Mouse (Mus musculus) A20 (cell line): ENCODE results near the gene Ypel2.

Experiments used
- DNase-seq: peaks from one replicate; pipeline ENCODE4 v3.0.0-alpha.2; 2011; ENCODE audit warnings: low read depth, low spot score

The Ypel2 gene

DNA sequence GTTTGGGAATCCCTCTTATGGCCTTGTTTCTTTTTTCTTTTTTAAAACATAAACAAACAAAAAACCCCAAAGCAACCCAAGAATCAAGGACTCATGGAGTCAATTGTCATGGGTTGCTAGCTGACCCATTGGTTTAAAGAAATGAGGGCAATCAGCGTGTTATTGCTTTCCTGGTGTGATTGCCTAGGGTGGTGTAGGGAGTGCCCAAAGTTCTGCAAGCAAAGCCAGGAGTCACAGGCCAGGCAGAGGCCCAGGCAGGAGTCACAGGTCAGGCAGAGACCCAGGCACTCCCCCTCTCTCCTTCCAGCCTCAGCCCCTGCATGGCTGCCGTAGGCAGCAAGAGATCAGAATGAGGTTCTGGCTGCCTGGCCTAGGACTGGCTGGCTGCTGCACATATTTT lies 58.6 kb downstream of the Ypel2 start:
- DNase-seq, result no peak

DNA sequence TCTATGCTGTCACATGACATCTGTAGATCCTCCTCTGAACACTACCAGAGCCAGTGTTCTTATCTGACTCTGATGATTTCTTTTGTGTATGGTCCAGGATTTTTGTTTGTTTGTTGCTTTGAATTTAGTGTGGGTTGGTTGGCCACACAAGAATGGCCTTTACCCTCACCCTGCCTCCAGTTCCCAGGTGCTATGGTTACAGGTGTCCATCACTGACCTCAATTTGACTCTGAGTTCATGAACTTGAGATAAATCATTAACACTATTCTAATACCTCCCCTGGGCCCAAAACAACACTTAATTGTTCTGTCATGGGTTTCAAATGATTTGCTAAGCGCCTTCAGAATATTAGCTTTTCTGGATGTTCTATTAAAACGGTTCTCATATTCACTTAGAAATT lies 61.3 kb downstream of the Ypel2 start:
- DNase-seq, result no peak

DNA sequence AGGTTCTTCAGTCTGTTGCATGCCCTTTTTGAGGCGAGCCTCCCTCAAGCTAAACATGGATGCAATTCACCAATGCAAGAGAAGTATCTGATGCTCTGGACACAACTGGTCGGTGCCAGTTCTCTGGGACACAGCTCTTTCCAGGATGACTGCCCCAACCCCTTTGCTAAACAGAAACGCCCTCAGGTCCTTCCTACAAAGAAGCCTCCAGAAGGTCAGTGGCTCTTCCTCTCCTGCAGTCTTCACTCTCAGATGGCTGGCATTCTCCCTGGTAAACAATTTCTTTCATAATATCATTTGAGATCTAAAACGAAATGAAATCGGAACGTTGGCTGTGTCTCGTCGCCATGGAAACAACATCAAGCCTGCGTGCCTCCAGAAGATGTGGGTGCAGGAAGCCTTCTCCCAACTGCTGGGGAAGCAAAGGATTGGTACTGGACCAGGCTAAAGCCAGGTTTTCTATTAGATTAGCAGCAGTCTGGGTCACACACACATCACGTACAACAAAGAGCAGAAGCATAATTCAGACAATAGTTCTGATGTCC lies 62.8 kb downstream of the Ypel2 start:
- DNase-seq, result no peak

DNA sequence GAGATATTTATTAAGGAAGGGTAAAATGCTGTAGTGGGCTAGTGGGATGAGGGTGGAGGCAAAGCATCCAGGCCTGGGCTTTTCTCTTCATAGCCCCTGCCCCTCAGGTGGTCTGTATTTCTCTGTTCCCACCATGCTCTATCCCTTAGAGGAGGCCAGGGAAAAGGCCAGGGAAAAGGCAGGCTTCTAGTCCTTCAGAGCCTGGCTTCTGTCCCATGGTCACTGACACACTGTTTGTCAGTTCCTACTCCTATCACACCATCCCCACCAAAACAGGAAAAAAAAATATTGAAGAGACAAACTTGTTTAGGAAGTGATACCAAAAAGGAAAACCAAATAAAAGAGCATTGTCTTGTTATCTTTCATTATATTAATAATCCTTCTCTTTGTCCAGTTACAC lies 63.5 kb downstream of the Ypel2 start:
- DNase-seq, result no peak

DNA sequence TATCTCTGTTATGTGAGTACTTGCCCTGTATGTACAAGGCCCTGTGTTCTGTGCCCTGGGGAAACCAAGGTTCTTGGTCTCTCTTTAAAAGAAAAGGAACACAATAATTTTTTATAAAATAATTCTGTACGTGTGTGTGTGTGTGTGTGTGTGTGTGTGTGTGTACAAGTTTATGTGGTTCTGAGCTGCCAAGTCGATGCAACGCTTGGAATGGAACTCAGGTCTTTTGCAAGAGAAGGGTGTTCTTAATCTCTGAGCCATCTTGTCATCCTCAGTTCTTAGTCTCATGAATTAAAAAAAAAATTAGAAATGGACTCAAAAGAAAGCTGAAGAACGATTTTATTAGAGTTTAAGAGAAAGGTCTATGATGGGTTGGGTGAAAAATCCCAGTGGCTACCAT lies 64.0 kb downstream of the Ypel2 start:
- no peak for DNase-seq

DNA sequence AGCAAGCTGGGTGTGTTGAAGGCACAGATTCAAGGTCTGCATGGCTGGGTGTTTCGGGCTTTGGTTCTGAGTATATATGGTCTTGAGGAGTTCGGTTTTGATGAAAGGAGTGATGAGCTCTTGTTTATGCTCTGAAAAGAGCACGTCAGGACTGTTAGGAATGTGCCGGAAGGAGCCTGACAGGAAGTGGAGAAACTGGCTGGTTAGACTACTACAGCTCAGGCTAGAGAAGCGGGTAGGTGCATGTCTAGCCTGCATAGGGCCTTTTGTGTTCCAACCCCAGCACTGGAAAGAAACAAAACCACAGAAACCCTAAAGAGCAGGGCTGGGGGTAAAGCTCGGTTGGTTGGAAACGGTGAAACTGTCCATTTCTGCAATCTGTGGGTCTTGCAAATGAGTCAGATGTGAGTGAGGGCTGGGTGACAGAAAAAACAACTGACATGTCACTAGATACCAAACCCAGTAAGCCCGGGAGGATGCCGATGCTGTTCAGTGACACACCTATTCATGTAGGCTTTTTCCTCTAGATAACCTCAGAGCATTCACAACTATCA lies 68.3 kb downstream of the Ypel2 start:
- no peak for DNase-seq

DNA sequence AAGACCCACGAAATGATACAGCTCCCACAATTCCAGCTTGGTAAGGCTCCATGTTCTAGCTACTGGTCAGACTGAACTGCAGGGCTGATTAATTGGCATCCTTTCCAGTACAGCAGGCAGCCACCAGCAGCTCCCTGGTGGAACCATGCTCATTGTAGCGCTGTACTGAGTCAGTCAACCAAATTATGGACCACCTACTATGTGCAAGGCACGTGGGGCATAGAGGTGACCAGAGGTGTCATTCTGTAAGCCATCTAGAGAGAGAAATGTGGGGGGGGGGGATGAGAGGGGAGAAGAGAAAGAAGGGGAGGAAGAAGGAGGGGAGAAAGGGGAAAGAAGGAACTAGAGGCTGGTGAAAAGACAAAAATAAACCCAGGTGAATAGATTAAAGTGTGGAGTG lies 68.9 kb downstream of the Ypel2 start:
- no peak for DNase-seq

DNA sequence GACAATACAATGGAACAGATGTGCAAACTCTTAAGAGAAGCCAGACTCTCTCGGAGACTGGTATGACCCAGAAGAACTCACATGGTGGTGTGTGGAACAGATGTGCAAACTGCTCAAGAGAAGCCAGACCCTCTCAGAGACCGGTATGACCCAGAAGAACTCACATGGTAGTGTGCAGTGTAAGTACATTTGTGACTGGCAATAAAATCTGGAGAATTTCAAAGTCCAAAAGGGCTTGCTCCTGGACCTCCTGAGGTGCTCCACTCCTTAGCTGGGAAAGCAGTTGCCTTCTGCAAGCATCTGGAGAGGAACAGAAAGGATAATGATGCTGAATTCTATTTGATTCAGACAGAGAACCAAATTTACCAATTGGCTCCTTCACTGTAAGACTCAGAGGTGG lies 69.9 kb downstream of the Ypel2 start:
- DNase-seq, result no peak

DNA sequence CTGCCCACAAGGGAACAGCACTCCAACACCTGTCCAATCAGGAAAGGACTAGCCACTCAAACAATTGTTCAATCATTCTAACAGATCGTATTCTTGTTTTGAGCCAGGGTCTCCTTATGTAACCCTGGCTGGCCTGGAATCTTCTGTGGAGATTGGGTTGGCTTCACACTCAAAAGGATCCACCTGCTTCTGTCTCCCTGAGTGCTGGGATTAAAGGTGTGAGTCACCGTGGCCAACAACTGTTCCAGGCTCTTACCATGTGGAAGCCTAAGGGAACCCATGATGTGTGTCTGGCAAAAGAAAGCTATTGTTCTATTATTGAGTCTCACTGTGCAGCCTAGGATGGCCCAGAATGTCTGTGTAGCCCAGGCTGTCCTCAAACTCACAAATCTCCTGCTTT lies 71.5 kb downstream of the Ypel2 start:
- no peak for DNase-seq

DNA sequence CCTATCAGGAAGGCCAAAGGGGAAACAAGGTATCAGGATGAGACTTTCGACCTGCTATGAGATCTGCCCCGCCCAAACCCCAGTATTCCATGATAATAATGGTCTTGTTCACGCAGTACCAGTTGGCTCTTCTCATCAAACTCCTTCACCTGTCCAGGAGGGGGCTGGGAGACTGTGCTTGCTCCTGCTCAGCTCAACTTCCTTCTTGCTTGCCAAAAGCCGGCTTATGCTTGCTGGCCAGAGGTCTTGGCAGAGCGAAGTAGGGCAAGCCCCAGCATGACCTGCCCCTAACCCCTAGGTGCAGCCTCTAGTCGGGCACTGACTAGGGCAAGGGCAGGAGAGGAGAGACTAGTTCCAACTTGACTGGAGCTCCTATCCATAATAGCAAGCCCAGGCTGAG lies 72.2 kb downstream of the Ypel2 start:
- DNase-seq, result no peak

DNA sequence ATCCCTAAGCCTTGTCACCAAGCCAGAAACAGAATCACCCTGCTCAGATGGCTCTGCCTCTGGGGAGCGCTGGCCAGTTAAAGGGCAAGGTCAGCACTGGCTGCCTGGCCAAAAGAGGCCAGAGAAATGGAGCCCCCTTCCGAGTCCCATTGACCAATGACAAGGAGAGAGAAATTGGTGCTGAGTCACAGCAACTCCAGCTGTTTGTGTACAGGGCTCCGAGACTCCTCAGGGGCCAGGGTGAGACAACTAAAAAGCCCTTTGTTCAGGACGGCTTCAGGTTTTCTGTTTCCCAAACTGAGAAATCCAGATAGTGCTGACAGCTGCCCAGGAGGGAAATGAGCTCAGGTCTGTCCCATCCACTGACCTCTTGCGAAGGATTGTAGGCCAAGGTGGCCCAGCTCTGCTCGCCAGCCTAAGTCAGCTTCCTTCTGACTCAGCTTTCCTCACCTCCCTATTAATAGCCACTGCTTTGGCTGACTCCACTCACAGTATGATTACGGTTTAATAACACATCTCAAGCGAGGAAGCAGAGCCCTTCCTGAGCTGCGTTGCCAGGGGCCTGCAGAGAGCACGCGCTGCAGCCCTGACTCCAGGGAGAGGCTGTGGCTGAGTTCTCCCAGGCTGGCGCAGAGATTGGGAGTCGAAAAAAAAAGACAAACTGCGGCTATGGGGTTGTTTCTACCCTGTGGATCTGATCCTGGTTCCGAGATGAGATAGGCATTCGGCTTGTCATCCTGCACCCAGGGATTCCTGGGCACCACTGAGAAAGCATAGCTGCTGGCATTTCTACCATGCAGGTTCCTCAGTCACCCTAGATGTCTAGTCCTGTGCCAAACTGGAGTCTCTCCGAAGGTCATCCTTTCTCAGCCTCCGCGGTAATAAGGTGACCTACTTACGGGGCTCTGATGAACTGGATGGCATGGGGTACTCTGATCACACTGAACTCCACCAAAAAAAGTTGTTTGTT lies 73.1 kb downstream of the Ypel2 start:
- DNase-seq, result no peak

DNA sequence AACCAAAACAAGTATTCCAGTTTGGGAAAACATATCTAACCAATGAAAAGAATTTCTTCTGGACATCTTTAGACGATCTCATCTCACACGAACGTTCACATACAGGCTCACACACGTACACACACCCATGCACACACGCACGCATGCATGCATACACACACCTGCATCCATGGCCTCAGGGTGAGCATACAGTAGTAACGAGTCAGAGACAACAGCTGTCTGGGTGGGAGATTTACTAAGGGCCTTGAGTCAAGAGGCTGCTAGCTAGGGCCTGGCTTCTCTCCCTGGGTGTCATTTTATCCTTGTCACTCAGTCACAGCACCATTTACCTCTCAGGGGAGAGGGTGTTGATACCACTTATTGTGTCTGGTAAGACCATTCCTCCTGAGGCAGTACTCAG lies 74.0 kb downstream of the Ypel2 start:
- DNase-seq, result no peak

DNA sequence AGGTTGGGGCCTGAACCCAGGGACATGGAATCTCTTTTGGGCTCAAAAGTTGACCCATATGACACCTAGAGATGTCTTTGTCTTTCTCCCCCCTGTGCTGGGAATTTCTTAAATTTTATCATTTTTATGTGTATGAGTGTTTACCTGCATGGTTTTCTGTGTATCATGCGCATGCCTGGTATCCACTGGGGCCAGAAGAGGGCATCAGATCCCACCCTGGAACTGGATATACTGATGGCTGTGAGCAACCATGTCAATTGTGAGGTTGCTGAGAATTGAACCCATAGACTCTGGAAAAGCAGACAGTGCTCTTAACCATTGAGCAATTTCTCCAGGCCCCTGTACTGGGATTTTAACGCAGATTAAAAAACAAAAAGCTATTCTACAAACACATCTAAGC lies 76.0 kb downstream of the Ypel2 start:
- no peak for DNase-seq

DNA sequence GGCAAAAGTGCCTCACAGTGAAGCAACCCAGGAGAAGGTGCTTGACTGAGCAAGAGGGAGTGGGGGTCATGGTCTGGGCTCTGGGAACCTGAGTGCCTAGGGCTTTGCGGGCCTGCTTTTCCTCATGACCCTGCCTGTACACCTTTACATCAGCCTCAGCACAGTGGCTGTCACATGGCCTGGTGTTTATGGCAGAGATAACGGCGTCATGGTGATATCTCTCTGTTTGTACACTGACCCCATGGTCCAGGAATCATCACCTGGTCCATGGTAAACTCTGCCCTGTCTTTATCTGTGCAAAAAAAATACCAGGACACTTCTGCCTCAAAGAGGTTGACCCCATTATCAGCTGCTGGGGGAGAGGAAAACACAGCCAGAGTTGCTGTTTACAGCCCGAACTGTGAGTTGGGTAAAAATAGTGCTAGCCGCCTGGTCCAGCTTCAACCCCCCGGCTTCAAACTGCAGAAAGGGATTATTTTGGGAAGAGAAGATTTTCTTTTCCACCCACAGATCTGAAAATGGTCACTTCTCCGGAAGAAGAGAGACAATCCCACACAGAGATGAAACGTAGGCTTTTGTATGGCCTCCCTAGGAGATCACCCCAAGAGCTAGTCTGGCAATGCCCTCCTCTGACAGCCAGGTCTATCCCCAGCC lies 76.8 kb downstream of the Ypel2 start:
- DNase-seq, result no peak

DNA sequence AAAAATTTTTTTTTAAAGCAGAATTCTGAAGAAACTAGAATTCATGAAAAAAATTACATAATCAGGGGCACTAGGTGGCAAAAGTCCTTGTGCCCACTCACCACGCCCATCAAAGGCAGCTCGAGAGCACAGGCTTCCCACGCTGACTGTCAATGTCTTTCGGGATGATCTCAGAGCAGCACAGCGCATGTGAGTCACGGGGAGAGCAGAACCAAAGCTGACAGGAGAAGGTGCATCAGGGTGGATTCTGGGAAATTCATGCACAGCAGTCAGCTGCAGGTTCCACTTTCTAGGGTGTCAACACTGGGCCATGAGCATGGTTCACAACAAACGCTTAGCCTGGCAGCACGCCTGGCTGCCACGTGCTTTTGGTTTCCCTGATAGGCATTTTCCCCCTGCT lies 79.2 kb downstream of the Ypel2 start:
- no peak for DNase-seq

DNA sequence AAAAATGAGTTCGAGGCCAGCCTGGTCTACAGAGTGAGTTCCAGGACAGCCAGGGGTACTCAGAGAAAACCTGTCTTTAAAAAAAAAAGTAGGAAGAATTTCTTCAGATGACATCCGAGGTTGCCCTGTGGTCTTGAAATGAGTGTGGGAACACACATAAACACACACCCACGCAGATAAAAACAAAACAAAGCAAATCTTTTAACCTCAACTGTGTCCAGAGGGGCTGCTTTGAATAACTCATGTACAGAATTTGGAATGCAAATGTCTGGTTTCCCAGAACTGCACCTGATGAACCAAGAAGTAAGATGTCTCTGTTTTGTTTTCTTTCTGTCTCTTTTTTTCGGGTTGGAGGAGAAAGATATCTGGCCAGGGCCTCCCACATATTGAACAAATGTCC lies 83.3 kb downstream of the Ypel2 start:
- DNase-seq, result peak; percentile 73

DNA sequence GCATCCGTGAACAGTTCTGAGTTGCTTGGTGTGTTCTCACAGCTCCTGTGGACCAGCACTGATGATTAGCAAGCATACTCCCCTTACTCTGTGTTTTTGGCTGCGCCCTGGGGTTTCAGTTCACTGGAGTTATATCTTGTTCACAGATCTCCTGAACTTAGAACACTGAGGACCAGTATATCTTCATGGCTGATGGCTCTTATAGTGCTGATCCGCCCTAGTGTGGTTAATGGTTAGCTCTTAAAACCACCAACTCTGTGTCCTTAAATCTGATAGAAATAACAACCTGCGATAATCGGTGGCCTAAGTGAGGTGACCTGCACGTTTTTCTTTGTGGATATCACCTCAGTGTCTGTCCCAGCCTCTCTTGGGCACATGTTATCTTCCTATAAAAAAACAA lies 84.5 kb downstream of the Ypel2 start:
- DNase-seq, result no peak

DNA sequence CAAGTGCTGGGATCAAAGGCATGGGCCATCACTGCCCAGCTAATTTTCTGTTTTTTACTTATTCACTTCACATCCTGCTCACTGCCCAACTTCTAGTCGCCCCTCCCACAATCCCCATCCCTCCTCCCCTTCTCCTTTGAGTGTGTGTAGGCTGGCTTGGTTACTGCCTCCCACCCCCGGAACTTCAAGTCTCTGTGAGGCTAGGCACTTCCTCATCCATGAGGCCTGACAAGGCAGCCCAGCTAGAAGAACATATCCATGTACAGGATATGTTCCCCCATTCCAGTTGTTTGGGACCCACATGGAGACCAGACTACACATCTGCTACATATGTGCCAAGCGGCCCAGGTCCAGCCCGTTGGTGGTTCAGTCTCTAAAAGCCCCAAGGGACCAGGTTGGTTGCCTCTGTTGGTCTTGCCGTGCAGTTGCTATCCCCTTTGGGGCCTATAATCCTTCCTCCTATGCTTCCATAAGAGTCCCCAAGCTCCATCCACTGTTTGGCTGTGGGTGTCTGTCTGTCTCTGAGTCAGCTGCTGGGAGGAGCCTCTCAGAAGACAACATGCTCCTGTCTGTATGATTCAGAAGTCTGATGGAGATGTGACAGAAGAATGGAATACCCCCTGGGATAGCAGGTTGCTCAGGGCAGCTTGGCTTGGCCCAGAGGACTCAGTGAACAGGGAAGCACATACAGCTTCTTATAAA lies 85.5 kb downstream of the Ypel2 start:
- DNase-seq, result no peak

DNA sequence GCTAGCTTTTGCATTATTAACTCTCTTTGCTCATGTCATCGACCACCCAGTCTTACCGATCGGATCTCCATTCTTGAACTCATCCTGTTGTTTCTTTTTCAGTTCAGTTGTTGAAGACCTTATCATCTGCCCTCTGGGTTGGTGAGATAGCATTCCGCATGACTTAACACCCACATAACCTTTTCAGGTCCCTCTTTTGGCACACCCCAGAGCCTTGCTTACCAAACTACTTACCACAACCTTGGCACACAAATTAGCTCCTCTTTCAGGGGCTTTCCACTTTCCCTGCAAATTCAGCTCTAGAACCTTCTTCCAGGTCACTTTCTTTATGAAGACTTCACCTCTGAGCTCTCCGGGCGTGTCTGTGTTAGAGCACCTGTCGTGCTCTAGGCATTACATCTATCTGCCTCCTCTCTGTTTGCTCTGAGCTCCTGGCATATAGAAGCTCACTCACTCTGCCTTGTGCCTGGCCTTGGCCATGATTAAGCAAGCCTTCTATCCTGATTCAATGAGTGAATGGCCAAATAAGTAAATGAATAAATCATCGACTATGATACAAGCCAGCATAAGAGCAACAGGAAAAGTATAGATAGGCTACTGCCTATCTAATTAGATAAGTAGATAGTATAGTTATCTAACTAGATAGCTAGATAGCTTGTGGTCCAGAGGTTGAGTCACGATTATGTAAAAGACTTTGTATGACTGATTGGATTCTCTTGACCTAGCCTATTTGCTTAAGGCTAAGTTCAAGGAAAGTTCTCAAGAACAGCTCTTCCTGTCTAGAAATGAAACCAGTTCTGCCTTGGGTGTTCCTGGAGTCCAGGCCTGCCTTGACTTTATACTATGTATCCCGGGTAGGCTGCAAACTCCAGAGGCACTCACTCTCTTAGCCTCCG lies 86.5 kb downstream of the Ypel2 start:
- DNase-seq, result no peak

DNA sequence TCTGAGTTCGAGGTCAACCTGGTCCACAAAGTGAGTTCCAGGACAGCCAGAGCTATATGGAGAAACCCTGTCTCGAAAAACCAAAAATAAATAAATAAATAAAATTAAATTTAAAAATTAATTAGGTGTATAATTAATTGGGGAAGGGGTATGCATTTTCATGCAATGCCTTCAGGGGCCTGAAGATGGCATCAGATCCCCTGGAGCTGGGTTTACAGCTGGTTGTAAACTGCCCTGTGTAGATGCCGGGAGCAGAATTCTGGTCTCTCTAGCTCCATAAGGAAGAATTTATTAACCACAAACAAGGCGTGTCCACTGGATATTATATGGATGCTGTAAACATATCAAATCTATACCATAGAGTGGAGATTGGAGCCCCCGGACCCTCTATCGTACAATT lies 87.2 kb downstream of the Ypel2 start:
- no peak for DNase-seq

DNA sequence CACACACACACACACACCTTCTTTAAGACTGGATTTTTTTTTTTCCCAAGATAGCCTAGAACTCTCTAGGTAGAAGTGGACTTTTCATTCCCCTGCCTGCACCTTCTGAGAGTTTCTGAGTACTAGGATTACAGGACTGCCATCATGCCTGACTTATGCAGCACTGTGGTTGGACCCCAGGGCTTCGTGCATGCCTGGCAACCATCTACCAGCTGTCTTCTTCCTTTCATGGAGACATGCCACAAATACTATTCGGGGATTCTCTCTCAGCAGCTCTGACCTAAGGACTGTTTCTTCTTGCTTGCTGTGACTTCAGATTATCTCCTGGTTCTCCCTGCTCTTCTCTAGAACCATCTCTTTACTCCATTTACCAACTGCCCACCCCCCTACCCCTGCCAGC lies 88.2 kb downstream of the Ypel2 start:
- no peak for DNase-seq
